Mouse (Mus musculus): Measurements from ENCODE around the gene Malrd1.
"Not testable (repeated sequence)": the region's sequence is repeated elsewhere in the genome, so short reads cannot be mapped to it uniquely, and the experiment has no call there.

Malrd1 gene

DNA sequence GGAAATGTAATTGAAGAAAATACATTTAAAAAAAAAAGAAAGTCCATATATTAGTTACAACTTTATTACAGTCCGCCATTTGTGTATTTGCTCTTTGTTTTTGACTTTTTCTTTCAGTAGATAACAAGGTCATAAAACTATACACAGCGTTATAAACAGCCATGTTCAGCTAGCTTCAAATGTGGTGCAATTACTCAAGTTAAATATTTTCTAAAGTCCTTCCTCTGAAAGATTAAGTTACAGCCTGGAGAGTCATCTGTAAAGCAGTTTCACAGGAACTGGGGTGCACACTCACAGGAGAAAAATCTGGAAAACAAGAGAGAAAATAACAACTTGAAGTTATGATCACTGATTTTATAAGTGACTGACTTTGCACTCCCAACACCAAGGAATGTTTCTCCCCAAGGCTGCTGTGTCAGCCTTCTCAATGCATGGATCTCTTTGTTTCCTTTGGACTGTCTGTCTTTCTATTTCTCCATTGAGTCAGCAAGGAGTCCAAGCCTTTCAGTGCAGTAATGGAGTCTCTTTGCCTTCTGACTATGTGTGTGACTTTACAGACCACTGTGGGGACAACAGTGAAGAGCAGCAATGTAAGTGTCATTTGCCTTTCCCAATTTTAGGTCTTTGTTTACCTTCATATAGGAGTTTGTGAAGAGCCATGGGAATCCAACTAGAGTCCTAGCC lies at the start of gene Malrd1:
Gene Malrd1 (plus strand): TSS at position 239 of the 684 bp plus-strand sequence.
- no peak for DNase-seq (ENCODE audit: low read depth)

DNA sequence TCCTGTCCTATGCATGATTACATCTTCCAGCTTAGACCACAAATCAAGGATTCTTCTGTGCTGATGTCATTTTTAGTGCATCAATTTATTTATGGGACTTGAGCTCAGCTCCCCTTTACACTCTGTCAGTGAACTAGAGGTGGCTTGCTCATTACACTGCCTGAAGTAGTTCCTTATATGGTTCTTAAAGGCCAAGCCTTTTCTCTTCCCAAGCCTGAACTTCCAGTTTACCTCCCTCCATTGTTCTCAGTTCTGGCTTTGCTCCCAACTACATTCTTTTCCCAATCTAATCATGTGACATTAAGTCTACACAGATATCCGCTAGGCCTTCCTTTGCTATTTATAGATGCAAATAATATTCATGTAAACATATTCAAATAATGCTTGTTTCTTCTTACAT lies 12.4 kb downstream of the Malrd1 start:
- no peak for DNase-seq (ENCODE audit: low read depth)

GRCm38 (mm10) chr2:15613327-15613948 lies 87.2 kb downstream of the Malrd1 start:
- no peak for DNase-seq (ENCODE audit: low read depth)

DNA sequence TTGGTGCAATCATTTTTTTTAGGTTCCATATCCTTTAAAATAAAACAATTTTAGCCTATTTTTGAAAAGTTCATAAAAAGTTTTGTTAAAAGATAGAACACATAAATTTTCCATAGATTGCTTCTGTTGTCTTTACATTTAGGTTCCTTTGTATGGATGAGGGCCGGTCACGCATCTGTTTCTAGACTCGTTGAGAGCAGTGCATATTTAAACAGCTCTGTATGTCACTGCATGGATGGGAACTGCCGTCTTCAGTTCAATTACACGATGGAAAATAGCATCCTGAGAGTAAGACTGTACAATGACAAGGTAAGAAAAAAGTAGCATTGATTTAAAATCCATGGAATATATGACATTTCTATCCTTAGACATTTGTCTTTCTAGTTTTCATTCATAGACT lies 87.7 kb downstream of the Malrd1 start:
- no peak for DNase-seq (ENCODE audit: low read depth)

DNA sequence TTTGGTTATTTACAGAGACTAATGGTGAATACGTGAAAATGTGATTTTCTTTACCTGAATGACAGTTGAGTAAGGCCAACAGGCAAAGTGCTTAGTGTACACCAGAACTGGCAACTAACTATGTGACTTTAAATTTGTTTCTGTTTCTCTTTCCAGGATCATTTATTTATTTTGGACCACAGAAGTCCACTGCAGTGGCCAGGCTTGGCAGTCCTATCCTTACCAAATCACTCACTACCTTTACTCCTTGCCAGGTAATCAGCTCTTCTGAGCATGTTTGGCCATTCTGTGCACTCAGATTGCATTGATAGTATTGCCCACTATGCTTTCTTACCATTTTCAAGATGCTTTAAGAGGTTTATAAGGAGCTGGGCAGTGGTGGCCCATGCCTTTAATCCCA lies 109.5 kb downstream of the Malrd1 start:
- no peak for DNase-seq (ENCODE audit: low read depth)

GRCm38 (mm10) chr2:15643864-15644263 lies 117.6 kb downstream of the Malrd1 start:
- no peak for DNase-seq (ENCODE audit: low read depth)

- no peak for DNase-seq (ENCODE audit: low read depth)
These were observed 130.1 kb downstream of the Malrd1 start for GRCm38 (mm10) chr2:15656388-15656787.

GRCm38 (mm10) chr2:15702977-15703376 lies 176.7 kb downstream of the Malrd1 start:
- no peak for DNase-seq (ENCODE audit: low read depth)

DNA sequence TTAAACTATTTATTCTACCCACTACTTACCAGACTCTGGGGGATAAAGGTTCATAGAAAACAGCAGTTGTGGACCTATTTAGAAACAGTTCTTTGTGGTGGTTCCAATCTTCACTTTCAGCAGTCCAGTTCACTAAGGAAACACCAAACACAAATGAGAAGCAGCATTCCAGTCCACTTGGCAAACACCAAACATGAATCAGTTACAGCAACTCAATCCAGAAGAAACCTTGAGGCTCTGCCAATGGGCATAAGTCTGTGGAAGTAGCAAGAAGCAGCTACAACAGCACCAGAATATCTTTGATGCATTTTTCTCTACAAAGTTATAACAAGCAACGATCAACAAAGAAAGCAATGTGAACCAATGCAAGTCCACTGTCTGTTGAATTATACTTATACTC lies 214.7 kb downstream of the Malrd1 start:
- no peak for DNase-seq (ENCODE audit: low read depth)

DNA sequence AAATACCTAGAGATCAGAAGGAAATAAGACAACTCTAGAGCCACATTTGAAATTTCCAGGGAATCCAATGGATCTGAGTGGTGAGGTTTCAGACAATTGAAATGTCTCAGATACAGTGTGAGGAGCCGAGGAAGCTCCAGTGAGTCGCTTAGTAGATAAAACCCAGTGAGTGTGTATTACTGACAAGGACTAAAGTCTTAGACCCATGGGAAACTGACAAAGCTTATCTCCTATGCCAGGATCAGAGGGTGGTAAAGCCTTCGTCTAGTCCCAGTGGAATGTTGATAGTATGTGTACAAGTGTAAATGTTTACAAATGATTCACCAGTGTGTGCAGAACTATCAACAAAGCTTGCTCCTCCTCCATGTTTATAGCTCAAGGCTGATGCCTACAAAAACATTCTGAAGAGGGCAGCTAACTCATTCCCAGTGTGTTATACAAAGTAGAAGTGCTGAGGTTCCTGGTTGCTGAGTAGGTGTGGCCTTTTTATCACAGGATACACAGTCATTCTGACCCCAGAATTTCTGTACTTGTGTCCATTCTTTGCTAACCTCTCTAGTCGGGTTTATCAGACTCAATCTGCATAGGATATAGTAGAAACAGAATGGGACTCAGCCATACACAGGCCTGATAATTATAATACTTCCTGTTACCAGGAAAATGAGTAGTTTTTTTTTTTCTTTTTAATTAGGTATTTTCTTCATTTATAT lies 218.9 kb downstream of the Malrd1 start:
- DNase-seq (ENCODE audit: low read depth), result no peak

DNA sequence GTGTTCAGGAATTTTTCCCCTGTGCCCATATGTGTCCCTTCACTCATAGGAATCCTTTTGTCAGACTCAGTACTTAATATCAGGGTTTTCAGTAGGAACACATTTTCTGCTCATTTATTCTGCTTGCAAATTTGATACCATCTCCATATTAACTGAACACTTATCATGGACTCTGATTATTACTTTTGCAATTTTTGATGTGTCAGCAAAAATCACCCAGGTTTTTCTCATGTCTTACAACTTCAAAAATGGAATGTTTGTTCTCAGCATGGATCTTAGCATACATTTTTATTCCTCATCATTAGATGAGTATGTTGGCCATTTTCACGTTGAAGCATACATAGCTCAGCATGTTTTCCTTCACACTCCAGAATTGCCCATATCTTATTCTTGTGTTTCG lies 258.5 kb downstream of the Malrd1 start:
- no peak for DNase-seq (ENCODE audit: low read depth)

DNA sequence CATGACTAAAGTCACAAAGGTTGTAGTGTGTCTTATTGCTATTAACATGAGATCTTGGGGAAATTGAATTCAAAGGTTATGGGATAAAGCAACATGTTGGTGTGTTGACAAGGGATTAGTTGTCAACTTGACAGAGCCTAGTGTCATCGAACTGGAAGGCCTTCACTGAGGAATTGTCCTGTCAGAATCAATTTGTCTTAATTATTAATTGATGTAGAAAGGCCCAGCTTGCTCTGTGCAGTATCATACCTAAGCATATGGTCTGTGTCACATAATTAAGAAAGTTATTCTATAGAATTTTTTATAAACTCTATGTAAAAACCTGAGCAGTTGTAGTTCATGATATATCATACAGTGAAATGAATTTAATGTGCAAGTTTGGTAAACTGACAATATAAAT lies 289.4 kb downstream of the Malrd1 start:
- no peak for DNase-seq (ENCODE audit: low read depth)

DNA sequence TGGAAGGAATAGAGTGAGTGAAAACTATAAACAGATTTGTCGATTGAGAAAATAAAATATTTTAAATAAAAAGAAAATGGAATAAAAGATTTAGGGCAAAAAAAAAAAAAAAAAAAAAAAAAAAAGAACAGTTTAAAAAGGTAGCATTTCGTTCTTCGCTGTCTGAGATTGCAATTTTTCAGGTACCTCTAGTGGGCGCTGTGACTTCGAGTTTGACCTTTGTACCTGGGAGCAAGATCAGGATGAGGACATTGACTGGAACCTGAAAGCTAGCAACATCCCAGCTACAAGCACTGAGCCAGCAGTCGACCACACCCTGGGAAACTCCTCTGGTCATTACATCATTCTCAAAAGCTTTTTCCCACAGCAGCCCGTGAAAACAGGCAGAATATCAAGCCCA lies 343.1 kb downstream of the Malrd1 start:
- DNase-seq (ENCODE audit: low read depth), result no peak

- no peak for DNase-seq (ENCODE audit: low read depth)
These were observed 367.3 kb downstream of the Malrd1 start for GRCm38 (mm10) chr2:15893418-15894120.

- no peak for DNase-seq (ENCODE audit: low read depth)
These were observed 399.2 kb downstream of the Malrd1 start for GRCm38 (mm10) chr2:15925432-15925831.

GRCm38 (mm10) chr2:15926041-15926440 lies 399.8 kb downstream of the Malrd1 start:
- DNase-seq (ENCODE audit: low read depth), result no peak

DNA sequence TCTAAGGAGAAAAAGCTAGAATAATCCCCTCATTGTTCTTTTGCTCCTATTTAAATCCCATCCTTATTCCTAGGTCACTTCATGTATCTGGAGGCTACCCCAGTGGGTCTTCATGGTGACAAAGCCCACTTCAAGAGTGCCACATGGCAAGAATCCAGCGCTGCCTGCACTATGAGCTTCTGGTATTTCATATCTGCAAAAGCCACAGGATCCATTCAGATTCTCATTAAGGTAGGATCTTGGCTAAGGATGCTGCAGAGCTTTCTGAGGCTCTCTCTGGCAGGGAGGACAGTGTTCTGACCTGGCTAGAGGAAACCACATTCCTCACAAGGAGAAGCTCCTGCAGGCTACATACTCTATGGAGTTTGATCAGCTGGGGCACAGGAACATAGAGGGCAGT lies 405.2 kb downstream of the Malrd1 start:
- DNase-seq (ENCODE audit: low read depth), result no peak

DNA sequence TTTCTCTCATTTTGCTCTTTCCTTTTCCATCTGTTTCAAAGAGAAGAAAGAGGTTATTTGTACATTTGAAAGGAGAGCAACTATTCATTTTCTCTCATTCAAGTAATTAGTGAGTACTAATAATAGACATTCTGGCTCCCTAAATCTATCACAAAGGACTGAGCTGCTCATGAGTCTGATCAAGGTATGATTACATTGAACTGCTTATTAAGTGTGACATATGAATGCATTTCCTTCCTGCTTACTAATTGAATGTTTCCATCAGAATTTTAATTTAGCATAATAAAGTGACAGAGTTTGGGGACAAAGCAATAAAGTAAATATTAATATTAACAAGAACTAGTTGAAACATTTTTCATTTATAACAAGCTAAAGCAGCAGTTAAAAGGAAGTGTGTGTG lies 405.6 kb downstream of the Malrd1 start:
- DNase-seq (ENCODE audit: low read depth), result no peak

DNA sequence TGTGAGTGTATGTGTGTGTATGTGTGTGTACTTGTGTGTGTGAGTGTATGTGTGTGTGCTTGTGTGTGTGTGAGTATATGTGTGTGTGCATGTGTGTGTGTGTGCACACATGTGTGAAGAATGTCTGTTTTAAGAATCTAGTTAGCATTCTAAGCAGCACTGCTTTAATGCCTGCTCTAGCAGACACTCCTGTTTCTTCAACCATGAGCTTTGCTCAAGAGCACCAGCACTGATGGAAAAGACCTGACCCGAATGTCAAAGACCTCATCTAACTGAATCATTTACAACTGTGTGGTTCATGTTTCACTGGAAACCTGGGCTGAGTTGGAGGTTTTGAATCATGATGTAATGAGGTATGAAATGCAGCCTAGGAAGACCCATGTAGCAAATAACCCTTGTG lies 406.1 kb downstream of the Malrd1 start:
- no peak for DNase-seq (ENCODE audit: low read depth)

- DNase-seq (ENCODE audit: low read depth), result no peak
These were observed 476.6 kb downstream of the Malrd1 start for GRCm38 (mm10) chr2:16002925-16003324.

DNA sequence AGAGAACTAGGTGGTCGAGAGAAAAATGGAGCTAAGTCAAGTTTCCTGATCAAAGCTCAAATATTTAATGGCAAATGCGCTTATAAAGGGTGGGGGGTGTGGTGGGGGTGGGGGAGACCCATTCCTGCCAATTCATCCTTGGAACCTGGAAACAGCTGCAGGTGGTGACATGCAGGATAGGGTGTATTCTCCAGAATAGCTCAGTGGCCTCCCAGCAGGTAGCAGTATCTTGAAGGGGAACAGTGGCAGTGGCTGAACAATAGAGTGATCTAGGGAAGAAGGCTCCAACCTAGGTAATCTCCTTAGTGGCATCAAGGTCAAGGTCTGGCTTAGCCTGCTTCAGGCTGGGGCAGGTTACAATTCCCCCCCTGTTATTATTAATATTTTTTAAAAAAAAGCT lies 490.8 kb downstream of the Malrd1 start:
- DNase-seq (ENCODE audit: low read depth), result not testable (repeated sequence)

- not testable (repeated sequence) for DNase-seq (ENCODE audit: low read depth)
These were observed 491.4 kb downstream of the Malrd1 start for GRCm38 (mm10) chr2:16017719-16018118.

DNA sequence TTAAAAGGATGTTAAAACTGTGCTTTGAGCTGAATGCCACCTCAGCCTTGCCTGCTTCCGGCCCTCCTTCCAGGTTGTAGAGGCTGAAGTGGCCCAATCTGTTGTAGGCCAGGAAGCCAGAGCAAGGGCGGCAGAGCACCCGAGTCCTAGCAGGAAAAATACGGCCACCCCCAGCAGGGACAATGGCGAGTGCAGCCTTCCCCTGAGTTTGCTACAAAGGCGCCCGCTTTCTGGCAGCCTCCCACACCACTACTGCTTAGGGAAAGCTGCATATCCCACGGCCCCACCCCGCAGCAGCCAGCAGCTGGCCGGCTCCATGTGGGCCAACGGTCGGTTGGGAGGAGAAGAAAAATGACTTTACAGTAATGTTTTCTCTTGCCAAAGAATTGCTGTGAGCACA lies 503.5 kb downstream of the Malrd1 start:
- DNase-seq (ENCODE audit: low read depth), result no peak

Measured in induced T-regulatory cell, adult 2 months (primary cell).